Mouse (Mus musculus) spleen, adult 2 months (tissue): ENCODE results near the gene Prkg1.

Source experiments
- CTCF ChIP-seq: fragments of 200-500 bp; IDR thresholded peaks from 2 replicates; pipeline ENCODE4 v1.5.1; 2011; ENCODE audit warnings: mild to moderate bottlenecking, inconsistent platforms; ENCODE audit not compliant: insufficient read depth, insufficient read length, insufficient replicate concordance; ENCODE audit errors: extremely low read depth
- POLR2A ChIP-seq: fragments of 200-500 bp; IDR thresholded peaks from 2 replicates; pipeline ENCODE4 v1.6.1; 2011; ENCODE audit warnings: low read depth, low read length, inconsistent platforms

DNA sequence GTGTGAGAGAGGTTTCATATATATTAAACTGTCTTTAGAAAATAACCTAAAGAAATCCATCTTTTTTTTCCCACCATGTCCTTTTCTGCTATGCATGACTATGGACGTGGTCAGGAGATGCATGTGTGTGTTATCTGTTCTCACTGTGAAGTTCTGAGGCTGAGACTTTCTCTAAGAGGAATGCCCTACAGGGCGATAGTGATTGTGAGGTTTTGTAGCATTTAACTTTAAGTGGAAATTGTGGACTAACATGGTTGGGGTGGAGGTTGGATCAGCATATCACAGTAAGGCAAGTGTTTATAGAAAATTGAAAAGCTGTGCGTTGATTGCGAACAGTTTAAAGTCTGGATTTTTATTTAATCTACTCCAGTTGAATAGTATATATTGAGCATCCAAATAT lies 618 bp upstream of the Prkg1 start:
- no peak for TF ChIP-seq POLR2A
- no peak for TF ChIP-seq CTCF
